Mouse (Mus musculus): ENCODE measurements around the gene Myo16. TPM values are rescaled to one million over a fixed set of nuclear protein-coding genes. Genes with fewer than 3 reads are reported as not detected.

Gene Myo16
- total and polyA plus RNA-seq, 3 experiments: not detected

GRCm38 (mm10) chr8:10651546-10652315 lies 498.0 kb downstream of the Myo16 start:
- H3K36me3 ChIP-seq (ENCODE audit: control insufficient read depth in 1 of 2, insufficient read depth in 2 of 2, low read length in 2 of 2): no peaks in the 10 kb centered on the region
- no peaks in the 10 kb centered on the region for H3K4me1 ChIP-seq (ENCODE audit: control insufficient read depth in 1 of 2, insufficient read depth in 2 of 2, low read length in 2 of 2)
- H3K79me2 ChIP-seq (ENCODE audit: control insufficient read depth, insufficient read depth, low read length, poor library complexity): no peaks in the 10 kb centered on the region
- no peak overlapping the region for H3K27ac ChIP-seq (ENCODE audit: control insufficient read depth, low read depth, low read length)
- no peak for DNase-seq (ENCODE audit: low read depth, low spot score)
- H3K4me3 ChIP-seq (ENCODE audit: control insufficient read depth in 1 of 2, insufficient read depth in 1 of 2, low read depth in 2 of 2, low read length in 2 of 2): no peak overlapping the region
- H3K9ac ChIP-seq (ENCODE audit: control insufficient read depth, low read depth, low read length, poor library complexity, severe bottlenecking): no peak overlapping the region
- H3K27me3 ChIP-seq (ENCODE audit: control insufficient read depth in 1 of 2, insufficient read depth in 2 of 2, low read length in 2 of 2): no peaks in the 10 kb centered on the region
- TF ChIP-seq UBTF (IDR thresholded peaks at IDR 0.05; ENCODE audit: borderline replicate concordance, insufficient read depth, low read depth, low read length) (no peak), POLR2AphosphoS2 (IDR thresholded peaks at IDR 0.05; ENCODE audit: low read length) (no peak), MEF2A (IDR thresholded peaks at IDR 0.05; ENCODE audit: extremely low read depth, insufficient replicate concordance, low read depth, low read length, poor library complexity, severe bottlenecking) (no peak), BHLHE40 (IDR thresholded peaks at IDR 0.05; ENCODE audit: borderline replicate concordance, low read depth, low read length) (no peak), ZNF384 (IDR thresholded peaks at IDR 0.05; ENCODE audit: low read depth, low read length) (no peak), RAD21 (IDR thresholded peaks at IDR 0.05; ENCODE audit: low read depth, low read length) (no peak), TAL1 (IDR thresholded peaks at IDR 0.05; ENCODE audit: low read length) (no peak), CHD1 (IDR thresholded peaks at IDR 0.05; ENCODE audit: low read depth, low read length) (no peak), SMC3 (IDR thresholded peaks at IDR 0.05; ENCODE audit: low read depth, low read length) (no peak), JUND (IDR thresholded peaks at IDR 0.05; ENCODE audit: low read depth, low read length) (no peak), RCOR1 (IDR thresholded peaks at IDR 0.05; ENCODE audit: low read depth, low read length) (no peak), ETS1 (IDR thresholded peaks at IDR 0.05; ENCODE audit: low read depth, low read length) (no peak), POLR2A (IDR thresholded peaks at IDR 0.05; ENCODE audit: control insufficient read depth in 1 of 2, insufficient read depth in 1 of 2, low read depth in 1 of 2, low read length in 2 of 2, poor library complexity in 1 of 2) (no peak), KAT2A (conservative IDR thresholded peaks at IDR 0.05; ENCODE audit: low read depth, low read length) (no peak), GATA1 (IDR thresholded peaks at IDR 0.05; ENCODE audit: low read depth, low read length) (no peak)
- no peaks in the 10 kb centered on the region for H3K9me3 ChIP-seq (replicated peaks; ENCODE audit: insufficient read depth, low read length)

- Histone ChIP-seq H3K9ac (ENCODE audit: control insufficient read depth, low read depth, low read length, poor library complexity, severe bottlenecking) (no peak overlapping the region), H3K27ac (ENCODE audit: control insufficient read depth, low read depth, low read length) (no peak overlapping the region), H3K36me3 (ENCODE audit: control insufficient read depth in 1 of 2, insufficient read depth in 2 of 2, low read length in 2 of 2) (no peaks in the 10 kb centered on the region), H3K27me3 (ENCODE audit: control insufficient read depth in 1 of 2, insufficient read depth in 2 of 2, low read length in 2 of 2) (no peaks in the 10 kb centered on the region), H3K4me3 (ENCODE audit: control insufficient read depth in 1 of 2, insufficient read depth in 1 of 2, low read depth in 2 of 2, low read length in 2 of 2) (no peak overlapping the region), H3K9me3 (replicated peaks; ENCODE audit: insufficient read depth, low read length) (no peaks in the 10 kb centered on the region), H3K4me1 (ENCODE audit: control insufficient read depth in 1 of 2, insufficient read depth in 2 of 2, low read length in 2 of 2) (no peaks in the 10 kb centered on the region), H3K79me2 (ENCODE audit: control insufficient read depth, insufficient read depth, low read length, poor library complexity) (no peaks in the 10 kb centered on the region)
- TF ChIP-seq KAT2A (conservative IDR thresholded peaks at IDR 0.05; ENCODE audit: low read depth, low read length): no peak
- TF ChIP-seq POLR2A (IDR thresholded peaks at IDR 0.05; ENCODE audit: control insufficient read depth in 1 of 2, insufficient read depth in 1 of 2, low read depth in 1 of 2, low read length in 2 of 2, poor library complexity in 1 of 2): no peak
- no peak for TF ChIP-seq CHD2 (IDR thresholded peaks at IDR 0.05; ENCODE audit: low read length)
- no peak for TF ChIP-seq POLR2AphosphoS5 (IDR thresholded peaks at IDR 0.05; ENCODE audit: borderline replicate concordance, low read depth, low read length)
- no peak for TF ChIP-seq NELFE (IDR thresholded peaks at IDR 0.05; ENCODE audit: low read depth, low read length)
- TF ChIP-seq TBP (IDR thresholded peaks at IDR 0.05; ENCODE audit: low read depth, low read length): no peak
- TF ChIP-seq SIN3A (IDR thresholded peaks at IDR 0.05; ENCODE audit: low read length): no peak
- no peak for TF ChIP-seq ZNF384 (IDR thresholded peaks at IDR 0.05; ENCODE audit: low read depth, low read length)
- TF ChIP-seq MAZ (IDR thresholded peaks at IDR 0.05; ENCODE audit: low read depth, low read length): no peak
- no peak for TF ChIP-seq SMC3 (IDR thresholded peaks at IDR 0.05; ENCODE audit: low read depth, low read length)
- no peak for TF ChIP-seq USF2 (IDR thresholded peaks at IDR 0.05; ENCODE audit: borderline replicate concordance in 1 of 2, insufficient read depth in 1 of 2, low read depth in 1 of 2, low read length in 2 of 2)
- TF ChIP-seq GATA1 (IDR thresholded peaks at IDR 0.05; ENCODE audit: low read depth, low read length): no peak
- TF ChIP-seq CHD1 (IDR thresholded peaks at IDR 0.05; ENCODE audit: low read depth, low read length): no peak
- DNase-seq (ENCODE audit: low read depth, low spot score): no peak
Observed at GRCm38 (mm10) chr8:10653282-10653681, 499.6 kb downstream of the Myo16 start.
